Mouse (Mus musculus) liver, adult 2 months (tissue): ENCODE data around the gene Aars2.

Experiments used
- CTCF ChIP-seq: fragments of 200-500 bp; IDR thresholded peaks from 2 replicates; pipeline ENCODE4 v1.5.1; 2011; ENCODE audit warnings: low read depth, low read length, control low read depth
- POLR2A ChIP-seq: fragments of 200-500 bp; IDR thresholded peaks from 2 replicates; pipeline ENCODE4 v1.6.1; 2011; ENCODE audit warnings: low read length, control low read depth; ENCODE audit not compliant: insufficient read depth; ENCODE audit errors: extremely low read depth

GRCm38 (mm10) chr17:45468302-45468701 lies 38.3 kb upstream of the Aars2 start:
- TF ChIP-seq POLR2A = no peak
- no peak for TF ChIP-seq CTCF
